Mouse (Mus musculus) heart, adult 2 months (tissue): ENCODE measurements around the gene Serpina3k.
"Not testable (repeated sequence)": the region's sequence is repeated elsewhere in the genome, so short reads cannot be mapped to it uniquely, and the experiment has no call there.

Experiments used
- CTCF ChIP-seq: fragments of 200-600 bp; IDR thresholded peaks from 2 replicates; pipeline ENCODE4 v1.8.1; 2022; ENCODE audit warnings: antibody characterized with exemption, mild to moderate bottlenecking, moderate library complexity
- EP300 ChIP-seq: fragments of 200-500 bp; IDR thresholded peaks from 2 replicates; pipeline ENCODE4 v1.6.1; 2011; ENCODE audit warnings: low read depth, low read length, control low read depth; ENCODE audit not compliant: insufficient read depth
- POLR2A ChIP-seq: fragments of 200-500 bp; IDR thresholded peaks from 2 replicates; pipeline ENCODE4 v1.6.1; 2011; ENCODE audit warnings: mild to moderate bottlenecking, low read depth, low read length, control low read depth; ENCODE audit not compliant: insufficient read depth

GRCm38 (mm10) chr12:104377179-104377578 lies 38.9 kb downstream of the Serpina3k start:
- not testable (repeated sequence) for TF ChIP-seq CTCF, EP300, POLR2A
